Mouse (Mus musculus): ENCODE measurements around the gene Olfr985. TPM values are rescaled to one million over a fixed set of nuclear protein-coding genes. Genes with fewer than 3 reads are reported as not detected.

Olfr985 gene
- polyA plus RNA-seq, 1 experiment from 2014 or later = not detected

- H3K4me3 ChIP-seq = no peak within 1 kb of the TSS
- WGBS = 72% methylated on average over 2 of the region's 2 CpGs
- no peak for ATAC-seq (ENCODE audit: insufficient number of reproducible peaks, low FRiP score, low TSS enrichment, low read depth)
- no peaks in the 10 kb centered on the region for H3K4me1 ChIP-seq
- no peaks in the 10 kb centered on the region for H3K9me3 ChIP-seq
- no peaks in the 10 kb centered on the region for H3K27me3 ChIP-seq
- H3K9ac ChIP-seq = no peak within 1 kb of the TSS
- no peak within 1 kb of the TSS for H3K4me2 ChIP-seq
- H3K27ac ChIP-seq = no peak within 1 kb of the TSS
- H3K36me3 ChIP-seq = no peaks in the 10 kb centered on the region
Measured at GRCm38 (mm10) chr9:40093495-40093894, 36.5 kb downstream of the Olfr985 start, which contains the start of gene Olfr983. Gene Olfr983, minus strand, starts transcription at chr9:40093595.

Other genes with a start within 250 kb of the Olfr985 start
- gene Olfr229, start 222.8 kb downstream of the Olfr985 start, polyA plus RNA-seq (2015; fragmentation: Nextera tagmentation; extraction: Ambion mirVana) = not detected in 2 replicates
- gene Olfr974, start 192.7 kb downstream of the Olfr985 start, polyA plus RNA-seq (2015; fragmentation: Nextera tagmentation; extraction: Ambion mirVana) = not detected in 2 replicates
- gene Olfr975, start 178.1 kb downstream of the Olfr985 start, polyA plus RNA-seq (2015; fragmentation: Nextera tagmentation; extraction: Ambion mirVana) = not detected in 2 replicates
- not detected in 2 replicates for gene Olfr976, start 169.1 kb downstream of the Olfr985 start, polyA plus RNA-seq (2015; fragmentation: Nextera tagmentation; extraction: Ambion mirVana)
- gene Olfr978, start 138.1 kb downstream of the Olfr985 start, polyA plus RNA-seq (2015; fragmentation: Nextera tagmentation; extraction: Ambion mirVana) = not detected in 2 replicates
- not detected in 2 replicates for gene Olfr979, start 126.7 kb downstream of the Olfr985 start, polyA plus RNA-seq (2015; fragmentation: Nextera tagmentation; extraction: Ambion mirVana)
- gene Olfr980, start 120.6 kb downstream of the Olfr985 start, polyA plus RNA-seq (2015; fragmentation: Nextera tagmentation; extraction: Ambion mirVana) = not detected in 2 replicates
- not detected in 2 replicates for gene Olfr981, start 108.7 kb downstream of the Olfr985 start, polyA plus RNA-seq (2015; fragmentation: Nextera tagmentation; extraction: Ambion mirVana)
- not detected in 2 replicates for gene Olfr982, start 56.4 kb downstream of the Olfr985 start, polyA plus RNA-seq (2015; fragmentation: Nextera tagmentation; extraction: Ambion mirVana)
- not detected in 2 replicates for gene Olfr983, start 36.6 kb downstream of the Olfr985 start, polyA plus RNA-seq (2015; fragmentation: Nextera tagmentation; extraction: Ambion mirVana)
- not detected in 2 replicates for gene Olfr984, start 16.0 kb downstream of the Olfr985 start, polyA plus RNA-seq (2015; fragmentation: Nextera tagmentation; extraction: Ambion mirVana)
- gene Tmem225, start 17.9 kb upstream of the Olfr985 start, polyA plus RNA-seq (2015; fragmentation: Nextera tagmentation; extraction: Ambion mirVana) = not detected in 2 replicates
- gene Olfr986, start 50.7 kb upstream of the Olfr985 start, polyA plus RNA-seq (2015; fragmentation: Nextera tagmentation; extraction: Ambion mirVana) = not detected in 2 replicates
- gene Zfp202, start 62.1 kb upstream of the Olfr985 start, polyA plus RNA-seq (2015; fragmentation: Nextera tagmentation; extraction: Ambion mirVana) = 4.7 and 4.9 TPM in 2 replicates
- gene Scn3b, start 139.0 kb upstream of the Olfr985 start, polyA plus RNA-seq (2015; fragmentation: Nextera tagmentation; extraction: Ambion mirVana) = 11.0 and 30.2 TPM in 2 replicates

All from limb, embryonic 15.5 days (tissue).